9 mouse cellular contexts compared by ENCODE assay signal in the genomic region with DNA sequence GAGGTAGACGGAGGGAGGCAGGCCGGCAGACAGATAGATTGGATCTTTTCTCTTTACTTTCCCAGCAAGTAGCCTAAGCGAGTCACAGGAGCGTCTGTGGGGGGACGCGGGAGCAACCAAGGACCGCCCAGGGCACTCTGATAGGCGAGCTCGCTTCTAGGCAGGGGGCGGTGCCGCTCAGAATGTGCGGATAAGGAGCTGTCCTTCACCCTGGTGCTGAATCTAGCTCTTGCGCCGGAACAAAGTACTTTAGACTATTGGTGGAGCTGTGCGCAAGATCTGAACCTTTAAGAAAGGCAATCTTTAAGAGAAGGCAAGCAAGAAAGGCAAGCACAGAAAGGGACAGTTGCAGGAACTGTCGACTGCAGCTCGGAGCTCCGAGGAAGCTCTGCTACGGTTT. TPM values are rescaled to one million over a fixed set of nuclear protein-coding genes. Genes with fewer than 3 reads are reported as not detected.
DNase-seq lines count a peak whose midpoint lies in the region; ATAC-seq lines count a peak whose summit lies in the region.
"Had no signal": no experiment of that assay in that cellular context is flagged by ENCODE, and none has a peak within 500 bp of the region (broad histone marks: within the 10 kb centered on the region; RNA-seq: fewer than 3 reads in every experiment).

No protein-coding gene starts in this region.

- no peaks in the 10 kb centered on the region for H3K4me1 ChIP-seq in heart, embryonic 14.5 days (ENCODE audit: control insufficient read depth in 2 of 2, insufficient read depth in 2 of 2, low read length in 2 of 2)
- H3K4me1 ChIP-seq in liver, embryonic 13.5 days (replicated peaks), result no peaks in the 10 kb centered on the region

- peak; percentile 41 for DNase-seq in urinary bladder, postnatal 14 days (ENCODE audit: low spot score)
- no peak for DNase-seq in urinary bladder, adult 2 months (ENCODE audit: low spot score)
- peak; percentile 93 for DNase-seq in embryo, embryonic 11 days
- peak; percentile 11 to 65 for DNase-seq in kidney, postnatal 36 days
- DNase-seq in liver, embryonic 13.5 days, result peak; percentile 0
- DNase-seq in ovary, postnatal 36 days (ENCODE audit: low spot score), result peak; percentile 73
- no peak for DNase-seq in B cell, adult 2 months

- H3K9me3 ChIP-seq in heart, embryonic 14.5 days (ENCODE audit: control insufficient read depth, low read length), result no peaks in the 10 kb centered on the region
- no peaks in the 10 kb centered on the region for H3K9me3 ChIP-seq in liver, embryonic 13.5 days (replicated peaks)

- no peak; the same call in 1 of the 2 replicates for ATAC-seq in heart, embryonic 14.5 days (ENCODE audit: insufficient number of reproducible peaks, insufficient read depth, low FRiP score, low read depth)
- ATAC-seq in liver, embryonic 13.5 days (ENCODE audit: low read depth), result no peak

- H3K9ac ChIP-seq in heart, embryonic 14.5 days (ENCODE audit: low read length), result no peak overlapping the region
- no peak overlapping the region for H3K9ac ChIP-seq in liver, embryonic 13.5 days

- no peak overlapping the region for H3K27ac ChIP-seq in heart, embryonic 14.5 days (replicated peaks in 1 of 2; ENCODE audit: control insufficient read depth in 1 of 2, insufficient read depth in 1 of 2, low read depth in 2 of 2, low read length in 2 of 2)
- H3K27ac ChIP-seq in liver, embryonic 13.5 days, result no peak overlapping the region

- 0 out of 2 replicates have a peak overlapping the region, but pooled peaks have one; percentile 25 for H3K4me2 ChIP-seq in heart, embryonic 14.5 days (ENCODE audit: low read length)
- no peak overlapping the region for H3K4me2 ChIP-seq in liver, embryonic 13.5 days

- H3K4me3 ChIP-seq in heart, embryonic 14.5 days (ENCODE audit: control insufficient read depth in 1 of 2, insufficient read depth in 1 of 2, low read depth in 1 of 2, low read length in 2 of 2), result no peak overlapping the region
- H3K4me3 ChIP-seq in liver, embryonic 13.5 days (replicated peaks), result no peak overlapping the region

- no peaks in the 10 kb centered on the region for H3K36me3 ChIP-seq in heart, embryonic 14.5 days (ENCODE audit: control insufficient read depth, insufficient read depth, low read length)
- no peaks in the 10 kb centered on the region for H3K36me3 ChIP-seq in liver, embryonic 13.5 days

- WGBS in heart, embryonic 14.5 days, result 2% methylated on average over 19 of the region's 19 CpGs
- 2% methylated on average over 19 of the region's 19 CpGs for WGBS in liver, embryonic 13.5 days (ENCODE audit: insufficient replicate concordance)

- H3K27me3 ChIP-seq in heart, embryonic 14.5 days (ENCODE audit: control insufficient read depth, insufficient read depth, low read length), result no peaks in the 10 kb centered on the region
- no peaks in the 10 kb centered on the region for H3K27me3 ChIP-seq in liver, embryonic 13.5 days

RNA-seq across cellular contexts. Expression of gene Cntnap5b, which starts 0.4 kb away (rescaled TPM):
- polyA plus RNA-seq in urinary bladder, adult 2 months (2012; rRNA removed), result not detected in 2 replicates
- not detected in 2 replicates for polyA plus RNA-seq in heart, embryonic 14.5 days (2014; fragmentation: Nextera tagmentation; extraction: Ambion mirVana)
- not detected in 2 replicates for polyA plus RNA-seq in liver, embryonic 13.5 days (2015; fragmentation: Nextera tagmentation; extraction: Ambion mirVana)
- polyA plus RNA-seq: spleen, adult 2 months had no signal

Comparison
In these comparisons a context has a peak if more than half of its experiments do, and no peak if none do; other contexts are left out.
1. DNase-seq: peak in urinary bladder, postnatal 14 days (single experiment), embryo, embryonic 11 days (single experiment), kidney, postnatal 36 days (2 of 2), liver, embryonic 13.5 days (single experiment) and ovary, postnatal 36 days (single experiment); none in urinary bladder, adult 2 months (single experiment) and B cell, adult 2 months (0 of 2).